Mouse (Mus musculus) brain, adult 2 months (tissue): ENCODE measurements at regions not wholly inside any gene's neighbourhood (a gene's known extent, or its start where the extent isn't known, plus 50 kb on each side); places are given as distances from the start of the nearest gene placed in this dataset.
A peak's percentile ranks its signal among the peaks of the same experiment; 100 is the strongest.

Source experiments
- DNase-seq: peaks from one replicate; pipeline ENCODE4 v3.0.0; 2011; ENCODE audit warnings: low read depth, low spot score

GRCm38 (mm10) chr2:56576588-56576987 is 547.2 kb downstream of the Nr4a2 start:
- no peak for DNase-seq

DNA sequence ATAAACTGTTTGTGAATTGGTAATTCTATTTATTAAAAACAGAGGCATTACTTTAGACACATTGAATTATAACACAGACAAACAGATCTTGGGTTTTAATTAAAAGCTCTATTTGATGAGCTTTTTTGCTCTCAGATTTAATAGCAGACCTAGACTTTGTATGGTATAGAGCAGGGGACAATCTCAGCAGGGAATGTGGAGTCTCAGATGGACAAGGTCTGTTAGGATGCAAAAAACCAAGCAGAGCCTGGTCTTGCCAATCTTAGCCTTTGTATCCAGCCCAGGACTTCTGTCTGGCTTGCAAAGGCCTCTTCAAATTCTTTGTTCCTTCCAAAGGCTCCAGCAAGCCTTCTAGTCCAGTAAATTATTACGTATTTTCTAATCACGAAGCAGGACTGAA is 551.0 kb downstream of the Nr4a2 start:
- DNase-seq = no peak

DNA sequence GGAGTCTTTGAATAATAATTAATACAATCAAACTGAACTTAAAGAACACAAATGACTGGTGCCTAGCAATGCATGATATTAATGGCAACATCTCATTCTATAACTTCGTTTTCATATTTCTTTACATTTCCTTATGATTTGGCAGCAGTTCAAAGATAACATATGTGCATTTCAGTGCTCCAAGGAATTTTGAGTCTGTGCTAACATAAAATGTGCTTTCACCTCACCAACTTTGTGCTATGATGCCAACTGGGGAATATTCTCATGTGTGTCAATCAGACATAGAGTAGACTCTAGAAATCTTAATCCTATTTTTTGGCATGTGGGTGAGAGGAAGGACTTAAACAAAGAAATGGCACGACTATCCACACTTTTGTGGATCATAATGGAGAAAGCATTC is 562.5 kb downstream of the Nr4a2 start:
- peak; percentile 59 for DNase-seq

GRCm38 (mm10) chr2:56552197-56552964 is 571.4 kb downstream of the Nr4a2 start:
- DNase-seq = no peak

DNA sequence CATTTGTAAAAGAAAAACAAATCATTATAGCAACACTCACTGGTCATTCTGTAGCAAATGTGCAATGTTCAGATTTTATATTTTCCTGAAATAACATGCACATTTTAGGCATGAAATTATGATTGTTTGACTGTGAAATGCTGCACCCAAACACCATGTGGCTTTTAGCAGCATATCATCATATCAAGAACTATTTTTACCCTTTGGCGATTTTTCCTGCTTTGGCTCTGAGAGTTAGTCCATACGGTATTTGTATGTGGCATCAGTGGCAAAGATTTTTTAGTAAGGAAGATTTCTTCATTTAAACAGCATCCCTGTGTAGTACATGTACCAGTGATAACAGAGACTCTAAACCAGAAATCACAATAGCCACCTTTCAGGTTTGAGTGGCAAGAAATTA is 573.6 kb downstream of the Nr4a2 start:
- peak; percentile 5 for DNase-seq

DNA sequence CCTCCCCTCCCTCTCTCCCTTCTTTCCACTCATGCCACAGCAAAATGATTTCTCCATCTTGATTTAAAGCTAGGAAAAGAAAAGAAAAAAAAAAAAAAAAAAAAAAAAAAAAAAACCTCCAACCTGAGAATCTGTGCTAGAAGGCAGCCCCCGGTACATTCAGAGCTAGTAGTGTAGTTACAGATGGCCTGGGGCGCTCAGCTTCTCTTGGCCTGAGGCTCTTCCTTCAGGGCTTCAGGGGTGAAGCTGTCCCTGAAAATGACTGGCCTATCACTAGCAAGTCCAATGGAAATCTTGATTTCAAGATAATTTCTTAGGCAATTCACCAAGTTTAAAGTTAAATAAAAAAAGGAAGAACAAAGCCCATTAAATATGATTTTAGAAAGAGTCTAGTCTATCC is 583.1 kb downstream of the Nr4a2 start:
- no peak for DNase-seq

DNA sequence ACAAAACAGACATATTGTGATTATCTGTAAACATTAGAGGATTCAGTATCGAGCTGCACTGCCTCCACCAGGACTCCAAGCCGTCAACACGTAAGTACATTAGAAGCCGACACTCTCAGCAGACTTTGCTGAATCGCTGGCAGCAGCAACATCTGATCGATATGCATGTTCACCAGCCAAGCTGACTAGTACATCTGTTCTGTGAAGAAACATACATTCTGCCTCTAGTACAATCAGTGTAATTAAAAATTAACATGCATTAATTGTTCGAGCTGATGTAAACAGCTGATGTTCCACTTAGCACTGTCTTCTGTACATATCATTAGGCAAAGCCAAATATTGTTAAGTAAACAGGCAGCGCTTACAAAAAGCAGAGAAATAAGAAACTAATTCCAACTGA is 584.0 kb downstream of the Nr4a2 start:
- DNase-seq = peak; percentile 10

GRCm38 (mm10) chr2:56519428-56519827 is 604.4 kb downstream of the Nr4a2 start:
- no peak for DNase-seq
